26 mouse cellular contexts compared by ENCODE assay signal in the genomic region with DNA sequence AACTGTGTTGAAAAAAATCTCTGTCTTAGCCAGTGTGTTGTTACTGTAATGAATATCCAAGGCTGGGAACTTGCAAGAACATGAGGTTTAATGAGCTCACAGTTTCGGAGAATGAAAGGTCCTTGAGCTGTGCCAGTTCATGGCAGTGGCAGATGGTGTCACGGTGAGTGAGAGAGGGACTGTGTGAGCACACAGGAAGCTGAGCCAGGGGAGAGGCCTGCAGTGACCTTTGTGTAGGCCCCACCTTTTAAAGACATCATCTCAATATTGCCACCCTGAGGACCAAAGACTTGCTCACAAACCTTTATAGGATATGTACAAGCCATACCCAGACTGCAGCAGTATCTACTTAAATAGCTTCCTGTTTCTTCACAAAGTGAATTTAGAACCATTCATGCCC.
"Had no signal": no experiment of that assay in that cellular context is flagged by ENCODE, and none has a peak within 500 bp of the region (broad histone marks: within the 10 kb centered on the region; RNA-seq: fewer than 3 reads in every experiment).

No protein-coding gene starts in this region.

- H3K27me3 ChIP-seq: embryonic facial prominence, embryonic 12.5 days; embryonic facial prominence, embryonic 13.5 days; embryonic facial prominence, embryonic 15.5 days; forebrain, embryonic 12.5 days; forebrain, embryonic 13.5 days; forebrain, embryonic 15.5 days had no signal

- H3K27ac ChIP-seq: embryonic facial prominence, embryonic 10.5 days; embryonic facial prominence, embryonic 12.5 days; embryonic facial prominence, embryonic 13.5 days; embryonic facial prominence, embryonic 15.5 days; forebrain, embryonic 10.5 days; forebrain, embryonic 12.5 days; forebrain, embryonic 13.5 days; forebrain, embryonic 15.5 days; gastrocnemius, adult 2 months; heart, adult 2 months; heart, embryonic 10.5 days had no signal

- H3K9me3 ChIP-seq: embryonic facial prominence, embryonic 10.5 days; embryonic facial prominence, embryonic 12.5 days; embryonic facial prominence, embryonic 13.5 days; embryonic facial prominence, embryonic 15.5 days; forebrain, embryonic 10.5 days; forebrain, embryonic 12.5 days; forebrain, embryonic 15.5 days; heart, embryonic 10.5 days had no signal

- H3K36me3 ChIP-seq: embryonic facial prominence, embryonic 10.5 days; embryonic facial prominence, embryonic 12.5 days; embryonic facial prominence, embryonic 13.5 days; embryonic facial prominence, embryonic 15.5 days; forebrain, embryonic 10.5 days; forebrain, embryonic 12.5 days; forebrain, embryonic 15.5 days had no signal

- ATAC-seq: forebrain, embryonic 13.5 days; forebrain, embryonic 14.5 days; forebrain, embryonic 15.5 days; forebrain, embryonic 16.5 days; forebrain, postnatal 0 days had no signal

- H3K4me1 ChIP-seq: embryonic facial prominence, embryonic 10.5 days; embryonic facial prominence, embryonic 12.5 days; forebrain, embryonic 10.5 days; forebrain, embryonic 12.5 days; forebrain, embryonic 13.5 days; forebrain, embryonic 15.5 days had no signal

- H3K4me2 ChIP-seq: embryonic facial prominence, embryonic 12.5 days; embryonic facial prominence, embryonic 13.5 days; embryonic facial prominence, embryonic 15.5 days; forebrain, embryonic 12.5 days; forebrain, embryonic 13.5 days; forebrain, embryonic 15.5 days; heart, embryonic 11.5 days had no signal

- H3K4me3 ChIP-seq: embryonic facial prominence, embryonic 10.5 days; embryonic facial prominence, embryonic 12.5 days; embryonic facial prominence, embryonic 13.5 days; embryonic facial prominence, embryonic 15.5 days; erythroblast, embryonic 14.5 days; forebrain, embryonic 10.5 days; forebrain, embryonic 12.5 days; forebrain, embryonic 13.5 days; forebrain, embryonic 15.5 days; gastrocnemius, adult 2 months; heart, adult 2 months; heart, embryonic 10.5 days had no signal

- DNase-seq: cerebellum, postnatal 14 days; cerebellum, postnatal 25 days; cerebellum, postnatal 36 days; embryo, embryonic 11 days; forebrain, postnatal 0 days; gastrocnemius, adult 2 months; gastrocnemius, postnatal 10 days; gastrocnemius, postnatal 14 days; gastrocnemius, postnatal 25 days; gastrocnemius, postnatal 36 days; heart, adult 11 months; heart, adult 18-20 months; heart, adult 2 months had no signal

- H3K9ac ChIP-seq: embryonic facial prominence, embryonic 12.5 days; embryonic facial prominence, embryonic 13.5 days; embryonic facial prominence, embryonic 15.5 days; forebrain, embryonic 12.5 days; forebrain, embryonic 13.5 days; forebrain, embryonic 15.5 days; forebrain, postnatal 0 days had no signal
